Mouse (Mus musculus) adrenal gland, adult (tissue): ENCODE results near the gene Tmem167.

ENCODE experiments used
- DNase-seq, 2 experiments: peaks; one replicate each; pipeline ENCODE4 v3.0.0; 2022 to 2023; ENCODE audit warnings: low spot score in 1 of 2; ENCODE audit not compliant: inconsistent age in 2 of 2

The Tmem167 gene

DNA sequence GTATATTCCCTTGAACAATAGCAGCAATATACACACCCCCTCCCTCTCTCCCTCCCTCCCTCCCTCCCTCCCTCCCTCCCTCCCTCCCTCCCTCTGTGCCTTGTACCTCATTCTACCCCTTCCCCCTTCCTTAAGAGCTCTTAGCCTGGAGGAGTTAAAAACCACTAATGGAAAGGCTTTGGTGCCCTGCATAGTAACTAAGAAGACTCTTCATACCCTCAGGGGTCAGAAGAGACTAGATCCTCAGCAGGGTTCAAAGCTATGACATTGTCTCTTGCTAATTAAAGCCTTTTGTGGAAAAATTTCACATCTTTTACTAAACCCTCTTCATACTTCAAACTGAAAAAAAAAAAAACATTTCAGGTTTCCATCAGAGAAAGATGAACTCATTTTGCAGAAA lies 93.3 kb downstream of the Tmem167 start:
- DNase-seq = no peak

DNA sequence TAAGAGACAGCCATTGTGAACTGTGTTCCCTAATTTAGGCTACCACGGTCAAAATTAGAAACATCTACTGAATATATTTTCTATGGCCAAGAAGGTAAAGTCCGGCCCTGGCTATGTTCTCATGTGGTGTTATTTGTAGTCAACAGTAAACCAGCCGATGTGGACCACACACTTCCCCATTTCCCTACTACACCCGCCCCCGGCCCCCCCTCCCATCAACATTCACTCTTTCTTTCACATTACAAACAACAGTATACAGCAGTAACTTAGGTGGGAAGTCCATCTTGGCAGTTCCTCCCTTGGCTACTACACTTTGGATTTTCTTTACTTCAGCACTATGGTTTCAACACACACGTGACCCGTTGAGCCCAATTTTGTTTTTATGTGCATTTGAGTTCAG lies 94.6 kb downstream of the Tmem167 start:
- DNase-seq = no peak

DNA sequence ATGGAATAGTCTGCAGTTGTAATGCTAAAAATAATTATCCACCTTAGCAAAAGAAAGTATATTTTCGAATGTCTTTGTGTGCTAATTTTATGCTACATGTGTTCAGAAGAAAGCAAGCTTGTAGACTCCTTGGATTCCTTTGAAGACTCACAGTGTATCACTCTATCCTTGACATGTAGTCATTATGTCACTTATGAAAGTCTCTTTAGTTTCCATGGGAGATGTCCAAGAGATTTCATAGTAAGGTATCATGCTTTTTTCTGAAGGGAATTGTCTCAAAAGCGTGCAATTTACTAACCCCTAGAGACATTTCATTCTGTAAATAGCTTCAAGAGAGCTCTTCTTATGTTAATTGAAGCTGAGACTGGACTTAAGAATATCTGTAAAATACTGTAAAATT lies 97.8 kb downstream of the Tmem167 start:
- no peak for DNase-seq

DNA sequence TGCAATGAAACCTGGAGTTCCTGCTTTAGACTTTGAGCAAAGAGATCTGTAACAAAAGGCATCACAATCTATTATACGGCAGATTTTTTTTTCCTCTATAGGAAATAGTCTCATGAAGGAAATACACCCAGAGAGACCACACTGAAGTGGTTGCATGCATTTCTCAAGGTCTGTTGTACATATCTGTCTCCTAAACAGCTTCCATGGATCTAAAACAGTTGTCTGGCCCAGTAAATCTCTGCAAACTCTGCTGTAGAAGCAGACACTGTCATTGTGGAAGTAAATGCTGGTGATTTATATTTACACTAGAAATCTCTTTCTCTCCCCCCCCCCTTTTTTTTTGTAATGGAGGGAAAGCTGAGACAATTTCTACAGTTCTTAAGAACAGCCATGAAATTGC lies 99.1 kb downstream of the Tmem167 start:
- no peak for DNase-seq

DNA sequence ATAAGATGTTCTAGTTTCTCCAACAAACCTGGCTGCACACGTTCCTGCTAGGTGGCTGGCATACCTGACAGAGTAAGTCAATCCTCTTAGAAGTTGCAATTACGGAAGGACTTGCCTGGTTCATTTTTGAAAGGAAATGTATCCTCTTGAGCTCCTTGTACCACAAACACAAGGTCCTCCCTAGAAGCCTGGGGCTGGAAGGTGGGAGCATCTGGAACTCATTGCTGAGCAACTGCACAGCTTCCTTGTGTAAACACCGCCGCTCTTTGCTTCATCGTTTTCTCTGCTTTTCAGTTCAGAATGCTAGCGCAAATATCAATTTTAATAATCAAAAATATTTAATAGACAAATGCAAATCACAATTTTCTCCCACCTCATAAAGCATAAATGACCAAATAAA lies 102.9 kb downstream of the Tmem167 start:
- DNase-seq = no peak
